Mouse (Mus musculus) adrenal gland, postnatal 25 days (tissue): ENCODE measurements around the gene Hras. TPM values are rescaled to one million over a fixed set of nuclear protein-coding genes. Genes with fewer than 3 reads are reported as not detected.

Source experiments
- DNase-seq: peaks from one replicate; pipeline ENCODE4 v3.0.0; 2021; ENCODE audit warnings: mixed read lengths
- total RNA-seq: library from RNA; stranded (reverse); gene quantifications from 2 replicates; pipeline ENCODE4 v1.2.3, GENCODE M21; 2021

The Hras gene
- total RNA-seq, 1 experiment from 2014 or later: 88.0 TPM

DNA sequence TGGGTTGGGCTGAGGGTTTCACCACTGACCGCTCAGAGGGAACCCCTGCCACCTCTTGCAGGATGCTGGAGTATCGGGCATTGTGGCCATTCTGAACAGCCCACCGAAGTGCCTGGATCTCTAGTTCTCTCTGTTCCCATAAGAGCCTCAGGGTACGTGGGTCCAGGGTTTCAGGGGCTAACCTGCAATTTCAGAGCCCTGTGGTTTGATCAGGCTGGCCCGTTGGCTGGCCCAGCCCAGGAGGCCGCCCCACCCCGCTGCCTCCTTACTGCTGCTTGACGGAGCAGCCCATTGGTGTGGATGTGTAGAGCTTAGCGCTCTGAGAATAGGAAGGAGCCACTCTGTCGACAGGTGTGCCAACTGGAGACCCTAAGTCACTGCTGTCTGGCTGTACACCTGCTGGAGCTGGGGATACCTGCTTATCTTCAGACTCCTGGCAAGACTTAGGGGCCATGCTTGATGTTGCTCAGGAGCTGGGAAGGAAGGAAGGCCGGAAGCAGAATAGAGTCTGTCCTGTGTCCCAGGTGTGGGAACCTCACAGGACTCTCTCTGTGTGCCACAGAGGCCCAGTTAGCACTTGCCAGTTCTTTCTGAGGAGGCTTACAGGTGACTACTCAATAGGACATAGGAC lies 19.9 kb upstream of the Hras start, which contains the start of gene Lmntd2:
Lmntd2 (minus strand) TSS at position 476 of the 631 bp plus-strand sequence.
- no peak for DNase-seq

GRCm38 (mm10) chr7:141213133-141213532 lies 19.3 kb upstream of the Hras start:
- DNase-seq: no peak

DNA sequence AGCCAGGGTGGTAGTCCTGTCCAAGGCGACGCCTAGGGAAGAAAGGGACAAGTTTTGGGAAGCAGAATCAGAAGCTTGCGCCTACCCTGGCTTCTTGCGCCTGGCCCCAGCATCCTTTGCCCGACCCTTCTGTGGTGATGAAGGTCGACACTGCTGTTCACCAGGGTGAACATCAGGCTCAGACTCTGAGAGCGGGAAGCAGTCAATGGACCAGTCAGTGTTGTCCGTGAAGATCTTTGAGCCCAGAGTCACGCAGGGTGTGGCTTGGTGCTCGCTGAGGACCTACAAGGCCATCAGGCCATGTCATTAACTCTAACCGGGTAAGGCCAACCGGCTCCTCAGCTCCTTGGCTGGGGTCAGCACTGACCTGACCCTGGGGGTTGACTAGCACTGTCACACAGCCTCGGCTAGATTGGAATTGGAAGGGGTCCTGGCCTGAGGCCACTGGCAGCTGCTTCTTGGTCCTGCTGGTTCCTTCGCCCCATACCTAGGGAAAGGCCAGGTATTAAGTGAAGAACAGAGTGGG lies 16.9 kb upstream of the Hras start:
- DNase-seq: no peak

- DNase-seq: no peak
Measured at GRCm38 (mm10) chr7:141210137-141210536, 16.3 kb upstream of the Hras start.

GRCm38 (mm10) chr7:141209526-141209925 lies 15.7 kb upstream of the Hras start:
- no peak for DNase-seq

- DNase-seq: no peak
Measured at GRCm38 (mm10) chr7:141206182-141206937, 12.6 kb upstream of the Hras start.

DNA sequence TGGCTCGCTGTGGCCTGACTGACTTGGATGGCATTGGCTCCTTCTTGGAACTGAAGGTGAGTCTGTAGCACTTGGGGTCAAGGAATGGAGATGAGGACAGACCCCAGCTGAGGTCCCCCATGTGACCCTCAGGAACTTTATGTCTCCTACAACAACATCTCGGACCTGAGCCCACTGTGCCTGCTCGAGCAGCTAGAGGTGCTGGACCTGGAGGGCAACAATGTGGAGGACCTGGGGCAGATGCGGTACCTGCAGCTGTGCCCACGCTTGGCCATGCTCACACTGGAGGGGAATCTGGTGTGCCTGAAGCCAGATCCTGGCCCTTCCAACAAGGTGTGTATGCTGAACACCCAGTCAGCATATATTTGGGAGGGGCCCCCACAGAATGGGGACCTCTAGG lies 11.7 kb upstream of the Hras start:
- no peak for DNase-seq

GRCm38 (mm10) chr7:141204546-141204945 lies 10.7 kb upstream of the Hras start:
- DNase-seq: no peak

DNA sequence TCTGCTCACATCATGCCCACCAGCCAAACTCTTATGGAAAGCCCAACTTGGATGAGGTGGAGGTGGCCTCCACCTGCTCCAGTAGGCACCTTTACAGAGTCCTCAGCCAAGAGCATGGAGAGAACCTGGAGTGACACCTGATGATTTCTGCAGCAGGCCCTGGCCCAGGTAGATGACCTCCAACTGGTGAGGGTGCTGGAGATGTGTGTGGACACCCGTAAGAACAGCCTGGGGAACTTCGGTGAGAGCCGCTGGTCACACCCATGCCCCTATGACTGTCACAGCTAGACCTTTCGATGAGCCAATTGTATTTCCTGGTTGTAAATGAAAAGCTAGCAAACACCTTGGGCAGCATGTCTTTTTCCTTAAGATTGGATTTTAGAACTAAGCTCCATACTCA lies 4.3 kb upstream of the Hras start:
- no peak for DNase-seq

- DNase-seq: no peak
Measured at GRCm38 (mm10) chr7:141196619-141197282, 2.9 kb upstream of the Hras start.

DNA sequence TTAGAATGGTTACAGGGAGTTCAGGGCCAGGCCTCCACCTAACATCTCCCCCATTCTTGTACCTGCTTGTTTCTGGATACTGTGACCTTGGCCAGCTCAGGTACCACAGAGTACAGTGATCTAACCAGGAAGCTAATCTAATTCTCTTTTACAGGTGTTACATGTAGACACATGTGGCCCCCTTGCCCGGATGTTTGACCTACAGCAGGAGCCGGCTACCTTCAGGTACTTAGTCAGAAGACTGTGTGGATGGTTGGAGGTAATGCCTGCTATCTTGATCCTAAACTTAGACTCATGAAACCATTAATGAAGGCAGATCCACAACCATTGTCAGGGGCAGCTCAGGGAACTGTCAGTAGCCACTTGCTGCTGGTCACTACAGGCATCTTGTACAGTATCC lies 1.9 kb upstream of the Hras start:
- no peak for DNase-seq

- DNase-seq: peak; percentile 91
Measured at GRCm38 (mm10) chr7:141194830-141195229, 1.0 kb upstream of the Hras start.

DNA sequence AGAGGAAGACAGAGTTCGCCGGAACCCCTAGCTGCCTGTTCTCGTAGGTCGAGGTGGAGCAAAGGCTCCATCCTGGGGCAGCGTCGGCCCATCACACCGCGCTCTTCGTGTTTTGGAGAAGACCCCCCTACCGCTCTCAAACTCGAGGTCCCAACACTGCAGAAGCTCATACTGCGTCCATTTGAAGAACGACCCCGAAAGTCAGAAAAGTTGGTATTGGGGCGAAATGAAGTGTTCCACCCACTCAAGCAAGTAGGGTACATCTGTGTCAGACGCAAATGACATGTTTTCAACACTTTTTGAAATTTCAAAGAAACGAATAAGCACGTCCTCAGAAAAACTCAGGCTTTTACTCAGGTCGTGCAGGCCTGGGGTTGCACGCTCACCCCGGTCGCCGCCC lies 604 bp upstream of the Hras start:
- DNase-seq: no peak

DNA sequence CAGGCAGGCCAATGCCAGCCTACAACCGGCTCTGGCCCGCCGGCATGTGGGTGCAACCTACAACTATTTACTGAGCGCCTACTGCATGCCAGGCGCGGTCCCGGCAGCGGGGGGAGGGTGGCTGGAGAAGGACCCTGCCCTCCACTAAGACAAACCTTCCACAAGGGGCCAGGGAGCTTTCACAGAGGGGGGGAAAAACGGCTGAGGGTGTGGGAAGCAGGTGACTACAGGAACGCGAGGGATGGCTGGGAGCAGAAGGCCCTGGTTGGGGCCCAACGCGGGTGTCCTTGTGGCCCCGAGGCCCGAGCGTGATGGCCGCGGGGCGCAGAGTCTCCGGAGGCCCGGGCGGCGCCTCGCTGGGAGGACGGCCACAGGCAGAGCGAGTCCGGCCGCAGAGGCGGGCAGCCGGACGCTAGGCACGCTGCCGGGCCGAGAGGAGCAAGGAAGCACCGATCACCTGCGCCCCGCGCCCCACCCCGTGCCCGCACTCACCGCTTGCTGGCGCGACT lies 403 bp downstream of the Hras start:
- peak; percentile 64 for DNase-seq

DNA sequence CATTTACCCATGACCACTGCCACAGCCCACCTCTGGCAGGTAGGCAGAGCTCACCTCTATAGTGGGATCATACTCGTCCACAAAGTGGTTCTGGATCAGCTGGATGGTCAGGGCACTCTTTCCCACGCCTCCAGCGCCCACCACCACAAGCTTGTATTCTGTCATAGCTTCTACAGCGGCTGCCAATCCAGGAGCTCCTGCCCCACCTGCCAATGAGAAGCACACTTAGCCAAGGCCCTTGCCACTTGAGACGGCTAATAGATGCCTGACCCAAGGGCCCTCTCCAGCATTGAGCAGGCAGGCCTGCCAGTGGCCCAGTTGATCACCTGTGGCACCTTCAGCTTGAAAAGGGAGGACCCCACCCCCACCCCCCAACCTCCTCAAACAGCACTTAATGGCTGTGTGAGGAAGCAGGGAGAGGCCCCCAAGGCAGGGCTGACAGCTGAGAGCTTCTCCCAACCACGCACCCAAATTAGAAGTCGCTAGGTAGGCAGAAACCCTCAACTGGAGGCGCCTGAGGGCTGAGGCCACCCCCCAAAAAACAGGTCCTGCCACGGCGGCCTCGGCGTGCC lies 943 bp downstream of the Hras start:
- DNase-seq: no peak

DNA sequence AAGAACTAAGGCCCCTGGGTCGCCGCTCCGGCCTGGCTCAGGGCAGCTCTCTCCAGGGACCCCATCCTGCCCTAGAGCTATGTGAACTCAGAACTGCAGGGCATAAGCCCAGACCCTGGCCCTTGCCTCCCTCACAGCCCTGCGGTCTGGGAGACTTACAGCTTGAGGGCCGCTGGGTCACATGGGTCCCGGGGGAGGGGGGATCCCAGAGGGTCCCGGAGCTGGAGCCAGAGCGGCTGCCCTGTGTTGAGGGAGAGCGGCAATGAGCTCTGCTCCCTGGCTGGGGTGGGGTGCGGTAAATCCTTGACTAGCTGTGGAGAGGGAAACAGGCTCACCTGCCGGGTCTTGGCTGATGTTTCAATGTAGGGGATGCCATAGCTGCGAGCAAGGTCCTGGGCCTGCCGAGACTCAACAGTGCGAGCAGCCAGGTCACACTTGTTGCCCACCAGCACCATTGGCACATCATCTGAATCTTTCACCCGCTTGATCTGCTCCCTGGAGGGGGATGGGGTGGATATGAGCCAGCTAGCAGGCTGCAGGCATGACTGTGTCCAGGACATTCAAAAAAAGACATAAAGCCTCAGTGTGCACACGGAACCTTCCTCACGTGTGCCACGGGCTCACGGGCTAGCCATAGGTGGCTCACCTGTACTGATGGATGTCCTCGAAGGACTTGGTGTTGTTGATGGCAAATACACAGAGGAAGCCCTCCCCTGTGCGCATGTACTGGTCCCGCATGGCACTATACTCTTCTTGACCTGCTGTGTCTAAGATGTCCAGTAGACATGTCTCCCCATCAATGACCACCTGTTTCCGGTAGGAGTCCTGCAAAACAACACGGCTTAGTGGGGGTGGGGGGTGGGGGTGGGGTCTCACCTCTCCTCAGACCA lies 1.8 kb downstream of the Hras start:
- DNase-seq: no peak

- no peak for DNase-seq
Measured at GRCm38 (mm10) chr7:141191036-141191435, 2.8 kb downstream of the Hras start.

GRCm38 (mm10) chr7:141190220-141190619 lies 3.6 kb downstream of the Hras start:
- no peak for DNase-seq

- DNase-seq: no peak
Measured at GRCm38 (mm10) chr7:141188733-141189132, 5.1 kb downstream of the Hras start.

DNA sequence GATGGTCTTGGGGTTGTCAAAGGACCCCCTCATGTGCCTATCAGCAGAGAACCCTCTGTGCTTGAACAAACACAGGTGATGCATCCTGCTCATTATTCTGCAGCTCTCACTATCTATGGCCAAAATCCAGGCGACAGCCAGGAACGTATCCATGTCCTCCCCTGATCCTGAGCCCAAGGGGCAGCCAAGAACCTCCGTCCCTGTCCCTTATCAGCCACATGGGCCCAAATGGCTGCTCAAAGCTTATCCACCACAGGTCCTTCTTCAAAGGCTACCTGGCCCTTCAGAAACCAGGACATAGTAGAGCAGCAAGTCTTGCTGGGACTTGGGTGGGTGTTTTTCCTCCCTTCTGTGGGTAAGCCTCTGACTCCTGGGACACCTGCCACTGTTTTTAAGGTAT lies 5.6 kb downstream of the Hras start:
- DNase-seq: no peak

DNA sequence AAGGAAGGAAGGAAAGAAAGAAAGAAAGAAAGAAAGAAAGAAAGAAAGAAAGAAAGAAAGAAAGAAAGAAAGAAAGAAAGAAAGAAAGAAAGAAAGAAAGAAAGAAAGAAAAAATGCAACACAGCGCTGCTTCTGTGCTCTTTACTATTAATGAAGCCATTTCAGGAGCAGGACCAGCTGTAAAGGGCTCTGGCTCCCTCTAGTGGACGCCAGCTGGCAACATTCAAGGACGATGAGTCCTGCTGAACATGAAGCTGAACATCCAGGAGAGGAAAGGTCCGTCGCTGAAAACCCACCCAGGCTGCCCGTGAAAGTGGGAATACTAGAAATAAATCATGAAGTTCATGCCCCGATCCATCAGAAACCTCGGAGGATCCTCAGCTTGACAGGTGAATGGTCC lies 17.6 kb downstream of the Hras start:
- peak; percentile 88 for DNase-seq

GRCm38 (mm10) chr7:141175068-141175467 lies 18.7 kb downstream of the Hras start:
- no peak for DNase-seq
